Mouse (Mus musculus) liver, adult 2 months (tissue): Measurements from ENCODE around the gene Krtap1-3. TPM values are rescaled to one million over a fixed set of nuclear protein-coding genes. Genes with fewer than 3 reads are reported as not detected.

Experiments used
- DNase-seq: peaks from one replicate; pipeline ENCODE4 v3.0.0-alpha.2; 2011; ENCODE audit warnings: low read depth, low spot score; ENCODE audit errors: extremely low read depth
- H3K27ac ChIP-seq: fragments of 200-500 bp; replicated peaks from 2 replicates; pipeline ENCODE4 v1.5.1; 2012; ENCODE audit warnings: low read depth, mild to moderate bottlenecking, control low read depth, inconsistent platforms, low read length; ENCODE audit not compliant: insufficient read depth
- H3K27me3 ChIP-seq: fragments of 200-500 bp; 2 replicates; pipeline ENCODE4 v1.6.1; 2012; ENCODE audit warnings: mild to moderate bottlenecking, moderate library complexity, low read length, inconsistent platforms; ENCODE audit not compliant: control insufficient read depth, insufficient read depth
- H3K36me3 ChIP-seq: fragments of 200-500 bp; 2 replicates; pipeline ENCODE4 v1.6.1; 2012; ENCODE audit warnings: low read length, inconsistent platforms; ENCODE audit not compliant: control insufficient read depth, insufficient read depth
- H3K4me1 ChIP-seq: fragments of 200-500 bp; 2 replicates; pipeline ENCODE4 v1.6.1; 2011; ENCODE audit warnings: low read length; ENCODE audit not compliant: control insufficient read depth, insufficient read depth
- H3K4me3 ChIP-seq: fragments of 200-500 bp; 2 replicates; pipeline ENCODE4 v1.5.1; 2011; ENCODE audit warnings: low read depth, mild to moderate bottlenecking, control low read depth, low read length, moderate library complexity; ENCODE audit not compliant: insufficient read depth
- H3K79me2 ChIP-seq: fragments of 200-500 bp; 2 replicates; pipeline ENCODE4 v1.6.1; 2012; ENCODE audit warnings: inconsistent platforms, mild to moderate bottlenecking, low read length, moderate library complexity; ENCODE audit not compliant: control insufficient read depth, insufficient read depth
- H3K9ac ChIP-seq: fragments of 200-500 bp; 2 replicates; pipeline ENCODE4 v1.6.1; 2012; ENCODE audit warnings: low read depth, mild to moderate bottlenecking, control low read depth, inconsistent platforms, low read length
- CTCF ChIP-seq: fragments of 200-500 bp; IDR thresholded peaks from 2 replicates; pipeline ENCODE4 v1.5.1; 2011; ENCODE audit warnings: low read depth, low read length, control low read depth
- POLR2A ChIP-seq: fragments of 200-500 bp; IDR thresholded peaks from 2 replicates; pipeline ENCODE4 v1.6.1; 2011; ENCODE audit warnings: low read length, control low read depth; ENCODE audit not compliant: insufficient read depth; ENCODE audit errors: extremely low read depth
- WGBS: fragments of 180-500 bp; shearing (Covaris S2); methylation state at CpG from one replicate; pipeline ENCODE4 v1.1.7; 2018; 5-methylcytosine and 5-hydroxymethylcytosine counted together
- polyA plus RNA-seq: library from polyadenylated mRNA; depleted of rRNA; stranded (reverse); fragments of >200 nt; gene quantifications from 2 replicates; pipeline ENCODE4 v1.2.3, GENCODE M21; 2012
- total RNA-seq: library from RNA; depleted of rRNA; stranded (reverse); fragments of >200 nt; gene quantifications from 2 replicates; pipeline ENCODE4 v1.2.3, GENCODE M21; 2014

The Krtap1-3 gene
- total and polyA plus RNA-seq, 2 experiments, result not detected

DNA sequence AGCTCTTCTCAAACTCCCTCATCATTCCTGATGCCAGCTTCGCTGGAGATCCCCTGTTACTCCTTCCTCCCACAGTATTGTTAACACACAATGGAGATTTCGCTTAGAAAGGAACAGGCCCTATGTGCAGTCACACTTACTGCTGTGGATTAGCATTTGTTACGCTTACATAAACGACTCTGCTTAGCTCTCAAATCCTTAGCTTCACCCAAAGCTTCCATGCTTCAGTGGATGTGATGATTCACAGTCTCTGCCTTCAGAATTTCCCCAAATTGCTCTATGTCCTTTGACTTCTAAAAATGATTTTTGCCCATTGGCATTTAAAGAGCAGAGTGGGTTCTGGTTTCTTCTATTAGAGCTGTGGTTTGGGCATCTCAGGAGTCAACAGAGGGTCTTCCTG is 18.0 kb downstream of the Krtap1-3 start:
- WGBS, result 69% methylated on average over 4 of the region's 4 CpGs
- H3K9ac ChIP-seq, result no peak overlapping the region

DNA sequence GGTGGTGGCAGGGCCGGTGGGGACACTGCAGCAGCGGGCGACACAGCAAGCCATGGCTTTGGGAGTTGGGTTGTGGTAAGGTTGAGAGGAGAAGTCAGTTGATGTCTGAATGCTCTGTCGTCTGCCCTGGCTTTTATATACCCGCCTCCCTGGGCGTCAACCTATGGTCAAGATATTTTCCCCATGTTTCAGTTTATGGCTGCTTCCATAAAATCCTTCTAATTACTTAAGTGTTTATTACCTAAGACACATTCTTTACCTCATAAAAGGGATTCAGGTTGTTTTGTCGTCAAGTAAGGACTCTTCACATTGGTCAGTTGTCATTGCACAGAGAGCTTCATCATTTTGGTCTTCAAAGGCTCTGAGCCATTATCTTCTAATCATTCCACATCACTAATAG is 24.6 kb downstream of the Krtap1-3 start, which contains the start of gene Krtap3-1:
Gene Krtap3-1, minus strand, starts transcription at position 101 of the 400 bp plus-strand sequence.
- Histone ChIP-seq H3K79me2 (no peaks in the 10 kb centered on the region), H3K4me1 (no peaks in the 10 kb centered on the region), H3K27me3 (peaks cover 4% of the 10 kb centered on the region; the same call in 1 of the 2 replicates), H3K27ac (no peak within 1 kb of the TSS), H3K4me3 (no peak within 1 kb of the TSS), H3K9ac (no peak within 1 kb of the TSS), H3K36me3 (no peaks in the 10 kb centered on the region)
- no peak for DNase-seq
- TF ChIP-seq POLR2A (no peak), CTCF (no peak)
- WGBS, result 97% methylated on average over 7 of the region's 7 CpGs

More for the DNA sequence above, 18.0 kb downstream of the Krtap1-3 start:
- TF ChIP-seq CTCF (no peak), POLR2A (no peak)
- no peaks in the 10 kb centered on the region for H3K4me1 ChIP-seq
- DNase-seq, result no peak
- no peak overlapping the region for H3K4me3 ChIP-seq
- H3K27me3 ChIP-seq, result peaks cover 4% of the 10 kb centered on the region; the same call in 1 of the 2 replicates
- H3K36me3 ChIP-seq, result no peaks in the 10 kb centered on the region
- H3K27ac ChIP-seq, result no peak overlapping the region
- H3K79me2 ChIP-seq, result no peaks in the 10 kb centered on the region

DNA sequence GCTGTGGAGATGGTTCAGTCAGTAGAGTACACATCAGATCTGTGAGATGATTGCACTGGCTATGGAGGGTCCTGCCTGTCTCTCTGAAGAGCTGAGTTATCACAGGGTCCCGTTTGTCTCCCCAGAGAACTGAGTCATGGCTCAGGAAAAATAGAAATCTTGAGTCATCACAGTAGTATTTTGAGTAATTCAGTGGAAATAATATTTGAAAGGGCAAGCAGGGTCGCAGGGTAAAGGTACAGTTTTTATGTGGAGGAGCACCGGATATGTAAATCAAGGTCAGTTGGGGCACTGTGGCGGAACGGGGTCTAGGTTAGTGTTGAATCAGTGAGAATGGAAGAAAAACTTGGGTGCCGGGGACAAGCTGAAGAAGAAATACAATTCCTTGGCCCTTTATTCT is 28.6 kb downstream of the Krtap1-3 start:
- WGBS, result 80% methylated on average over 6 of the region's 6 CpGs
- DNase-seq, result no peak
- Histone ChIP-seq H3K27me3 (peaks cover 6% of the 10 kb centered on the region; the same call in 1 of the 2 replicates), H3K79me2 (no peaks in the 10 kb centered on the region), H3K4me3 (no peak overlapping the region), H3K4me1 (no peaks in the 10 kb centered on the region), H3K36me3 (no peaks in the 10 kb centered on the region), H3K9ac (no peak overlapping the region), H3K27ac (no peak overlapping the region)
- TF ChIP-seq POLR2A, result no peak
- TF ChIP-seq CTCF, result no peak

GRCm38 (mm10) chr11:99559366-99559765 is 31.8 kb downstream of the Krtap1-3 start, which contains the start of gene Gm11939:
Gene Gm11939 (minus strand): TSS chr11:99559466.
- 83% methylated on average over 9 of the region's 9 CpGs for WGBS
- no peak within 1 kb of the TSS for H3K9ac ChIP-seq

DNA sequence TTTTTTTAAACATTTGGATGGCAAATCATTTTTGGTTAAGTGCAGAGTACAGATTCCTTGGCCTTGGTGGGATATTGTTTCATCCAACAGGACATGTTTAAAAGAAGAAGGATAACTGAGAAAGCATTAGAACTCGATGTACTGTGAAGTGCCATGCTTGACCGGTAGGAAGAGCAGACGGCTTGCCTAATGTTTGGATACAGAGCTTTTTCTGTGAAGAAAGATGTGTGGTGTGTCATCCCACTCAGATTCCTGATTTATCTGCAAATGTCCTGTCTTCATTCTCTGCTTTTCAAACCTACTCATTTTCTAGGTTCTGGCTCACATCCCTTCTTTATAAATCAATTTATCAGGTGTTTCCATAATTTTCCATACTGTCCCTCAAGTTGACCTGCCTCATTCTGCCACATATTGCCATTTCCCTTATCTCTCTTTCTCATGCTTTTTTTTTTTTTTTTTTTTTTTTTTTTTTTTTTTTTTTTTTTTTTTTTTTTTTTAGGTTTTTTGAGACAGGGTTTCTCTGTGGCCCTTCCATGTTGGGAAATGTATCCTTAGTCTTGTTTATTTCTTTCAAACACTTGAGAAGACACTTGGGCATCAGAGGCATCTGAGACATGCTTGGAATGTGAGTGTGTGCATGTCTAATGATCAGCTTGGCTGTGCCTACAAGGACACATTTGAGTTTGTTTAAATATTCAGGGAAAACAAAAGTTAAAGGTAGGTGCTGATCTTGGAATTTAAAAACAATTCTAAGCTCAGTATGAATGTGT is 33.0 kb downstream of the Krtap1-3 start:
- H3K27me3 ChIP-seq, result peaks cover 2% of the 10 kb centered on the region; the same call in 1 of the 2 replicates
- no peak overlapping the region for H3K9ac ChIP-seq
- TF ChIP-seq CTCF (no peak), POLR2A (no peak)
- DNase-seq, result no peak
- H3K79me2 ChIP-seq, result no peaks in the 10 kb centered on the region
- WGBS, result 77% methylated on average over 3 of the region's 3 CpGs
- no peak overlapping the region for H3K27ac ChIP-seq
- no peaks in the 10 kb centered on the region for H3K36me3 ChIP-seq
- no peak overlapping the region for H3K4me3 ChIP-seq
- H3K4me1 ChIP-seq, result no peaks in the 10 kb centered on the region

More at GRCm38 (mm10) chr11:99559366-99559765, 31.8 kb downstream of the Krtap1-3 start, which contains the start of gene Gm11939:
- no peak within 1 kb of the TSS for H3K27ac ChIP-seq
- TF ChIP-seq POLR2A, result no peak
- no peak for TF ChIP-seq CTCF
- no peaks in the 10 kb centered on the region for H3K36me3 ChIP-seq
- H3K4me3 ChIP-seq, result no peak within 1 kb of the TSS
- H3K27me3 ChIP-seq, result peaks cover 2% of the 10 kb centered on the region; the same call in 1 of the 2 replicates
- no peaks in the 10 kb centered on the region for H3K79me2 ChIP-seq
- no peak for DNase-seq
- no peaks in the 10 kb centered on the region for H3K4me1 ChIP-seq

- TF ChIP-seq CTCF (no peak), POLR2A (no peak)
- Histone ChIP-seq H3K79me2 (no peaks in the 10 kb centered on the region), H3K27me3 (peaks cover 2% of the 10 kb centered on the region; the same call in 1 of the 2 replicates), H3K36me3 (no peaks in the 10 kb centered on the region), H3K27ac (no peak within 1 kb of the TSS), H3K9ac (no peak within 1 kb of the TSS), H3K4me1 (no peaks in the 10 kb centered on the region), H3K4me3 (no peak within 1 kb of the TSS)
- WGBS, result 84% methylated on average over 2 of the region's 2 CpGs
- no peak for DNase-seq
Measured at GRCm38 (mm10) chr11:99556753-99557152, 34.4 kb downstream of the Krtap1-3 start, which contains the start of gene Krtap3-2. Gene Krtap3-2 (minus strand): TSS chr11:99556853.
